Mouse (Mus musculus) lung, postnatal 36 days (tissue): ENCODE data around the gene Ralgapa1.
A peak's percentile ranks its signal among the peaks of the same experiment; 100 is the strongest.
"Not testable (repeated sequence)": the region's sequence is repeated elsewhere in the genome, so short reads cannot be mapped to it uniquely, and the experiment has no call there.

Experiments
- DNase-seq: peaks from one replicate; pipeline ENCODE4 v3.0.0; 2022; ENCODE audit warnings: mixed read lengths

Ralgapa1 gene

DNA sequence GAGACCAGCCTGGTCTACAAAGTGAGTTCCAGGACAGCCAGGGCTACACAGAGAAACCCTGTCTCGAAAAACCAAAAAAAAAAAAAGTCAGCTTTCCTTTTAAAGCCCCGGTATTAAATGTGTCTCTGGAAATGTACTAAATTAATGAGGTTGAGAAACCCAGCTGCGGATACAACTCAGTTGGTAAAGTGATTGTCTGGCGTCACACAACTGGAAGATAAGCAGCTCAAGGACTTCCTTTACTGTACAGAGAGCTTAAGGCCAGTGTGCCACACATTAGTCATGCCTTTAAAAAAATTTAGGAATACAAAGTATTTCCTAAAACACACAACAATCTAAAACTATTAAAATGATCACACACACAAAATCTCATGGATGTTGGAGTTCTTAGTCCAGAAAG, 22.2 kb downstream of the Ralgapa1 start:
- DNase-seq: no peak

DNA sequence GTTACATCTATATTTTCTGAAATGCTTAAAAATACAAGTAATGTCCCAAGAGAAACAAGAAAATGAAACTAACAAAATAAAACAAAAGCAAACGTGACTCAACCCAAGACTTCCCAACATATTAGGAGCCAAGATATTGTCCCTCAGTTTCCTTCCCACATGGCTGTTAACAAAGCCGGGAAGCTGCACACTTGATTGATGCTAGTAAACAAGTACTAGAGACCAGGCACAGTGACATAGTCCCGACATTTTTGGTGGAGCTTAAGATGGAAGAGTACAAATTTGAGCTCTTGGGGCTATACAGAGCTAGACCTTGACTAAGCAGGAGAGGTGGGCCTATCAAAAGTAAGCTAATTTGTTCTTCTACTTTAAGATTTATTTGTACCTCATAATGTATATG, 23.9 kb downstream of the Ralgapa1 start:
- no peak for DNase-seq

DNA sequence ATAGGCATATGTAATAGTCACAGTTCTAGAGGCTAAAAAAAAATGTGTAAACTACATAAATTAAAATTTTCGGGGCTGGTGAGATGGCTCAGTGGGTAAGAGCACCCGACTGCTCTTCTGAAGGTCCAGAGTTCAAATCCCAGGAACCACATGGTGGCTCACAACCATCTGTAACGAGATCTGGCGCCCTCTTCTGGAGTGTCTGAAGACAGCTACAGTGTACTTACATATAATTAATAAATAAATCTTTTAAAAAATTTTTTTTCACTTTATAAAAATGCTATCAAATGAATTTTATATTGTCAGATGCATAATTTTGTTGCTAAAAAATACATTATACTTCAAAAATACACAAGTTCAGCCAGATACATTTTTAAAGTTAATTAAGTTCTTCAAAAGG, 26.5 kb downstream of the Ralgapa1 start:
- DNase-seq: not testable (repeated sequence)

DNA sequence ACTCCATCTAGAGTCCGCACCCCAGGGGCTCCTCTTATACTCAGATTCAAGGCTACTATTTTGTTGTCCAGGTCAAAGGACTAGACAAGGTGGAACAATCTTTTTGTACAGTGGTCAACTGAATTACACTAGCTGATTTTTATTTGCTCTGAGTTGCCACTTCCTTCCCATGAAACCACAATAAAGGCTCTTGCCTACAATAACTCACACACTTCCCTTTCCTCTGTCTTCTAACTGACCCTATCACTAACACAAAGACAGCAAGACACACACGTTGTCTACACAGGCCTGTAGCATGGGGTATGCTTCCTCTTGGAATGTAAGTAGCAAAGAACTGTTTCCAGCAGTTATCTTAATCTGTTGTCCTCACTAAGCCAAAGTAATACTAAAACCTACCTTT, 35.7 kb downstream of the Ralgapa1 start:
- DNase-seq: no peak

DNA sequence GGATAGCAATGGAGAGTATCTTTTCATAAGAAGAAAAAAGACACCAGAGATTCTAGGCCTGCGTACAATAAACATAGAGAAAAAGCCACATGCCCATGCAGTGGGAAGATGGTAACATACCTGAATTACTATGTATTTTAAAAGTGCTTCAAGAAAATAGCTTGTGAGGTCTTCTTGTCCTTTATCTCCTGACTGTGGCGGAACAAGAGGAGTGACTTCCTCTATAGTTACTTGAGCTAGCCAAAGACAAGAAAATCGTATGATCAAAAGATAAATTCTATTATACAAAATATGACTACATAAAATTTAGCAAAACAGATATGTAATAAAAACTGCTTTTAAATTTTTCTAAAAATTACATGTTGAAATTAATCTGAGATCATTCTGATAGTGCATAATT, 38.3 kb downstream of the Ralgapa1 start:
- DNase-seq: no peak

DNA sequence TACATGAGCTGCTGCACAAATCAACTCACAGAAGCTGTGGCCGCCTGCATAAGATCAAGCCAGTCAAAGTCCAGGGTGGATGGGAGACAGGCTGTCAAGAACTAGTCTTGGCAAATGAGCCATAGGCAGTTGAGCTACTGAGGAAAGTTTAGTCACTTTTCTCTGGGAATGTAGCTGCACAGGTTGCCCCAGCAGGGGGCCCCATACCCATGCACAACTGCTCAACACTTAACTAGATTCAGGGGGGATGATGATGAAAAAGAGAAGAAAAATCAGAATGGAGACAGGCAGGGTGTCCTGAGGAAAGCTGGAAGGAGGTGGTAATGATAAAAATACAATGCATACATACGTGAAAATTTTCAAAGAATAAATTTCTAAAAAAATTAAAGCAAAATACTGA, 42.7 kb downstream of the Ralgapa1 start:
- peak; percentile 51 for DNase-seq

DNA sequence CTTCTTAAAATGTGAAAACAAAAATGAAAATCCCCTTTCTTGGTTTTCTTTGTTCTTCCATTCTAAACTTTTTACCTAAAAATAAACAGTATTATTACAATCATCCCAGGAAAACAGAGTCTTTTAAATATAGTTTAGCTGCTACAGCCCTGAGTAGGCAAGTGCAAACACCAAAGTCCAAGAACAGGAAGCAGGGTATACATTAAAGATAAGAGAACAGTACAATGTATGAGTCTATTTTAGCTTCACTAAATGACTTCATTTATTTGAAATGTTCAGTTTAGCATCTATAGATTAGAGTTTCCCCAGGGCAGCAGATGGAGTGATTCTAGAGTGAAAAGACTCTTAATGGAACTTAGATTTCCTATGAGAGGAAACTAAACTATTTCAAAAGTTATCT, 43.6 kb downstream of the Ralgapa1 start:
- no peak for DNase-seq

DNA sequence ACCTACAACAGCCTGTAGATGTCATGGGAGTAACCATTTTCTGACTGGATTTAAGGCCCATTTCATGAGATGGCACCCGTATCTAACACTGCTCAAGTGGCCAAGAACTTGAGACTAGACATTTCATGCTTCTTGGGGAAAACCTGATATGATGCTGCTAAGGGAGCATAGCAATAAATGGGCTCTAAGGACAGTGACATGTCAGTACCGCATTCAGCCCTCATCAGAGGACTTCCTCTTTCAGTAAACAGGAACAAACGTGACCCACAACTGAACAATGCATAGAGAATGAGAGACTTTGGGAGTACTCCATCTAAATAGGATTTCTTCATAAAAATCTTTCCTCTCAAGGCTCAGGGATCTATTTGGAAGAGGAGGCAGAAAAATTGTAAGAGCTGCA, 46.7 kb downstream of the Ralgapa1 start:
- DNase-seq: no peak

DNA sequence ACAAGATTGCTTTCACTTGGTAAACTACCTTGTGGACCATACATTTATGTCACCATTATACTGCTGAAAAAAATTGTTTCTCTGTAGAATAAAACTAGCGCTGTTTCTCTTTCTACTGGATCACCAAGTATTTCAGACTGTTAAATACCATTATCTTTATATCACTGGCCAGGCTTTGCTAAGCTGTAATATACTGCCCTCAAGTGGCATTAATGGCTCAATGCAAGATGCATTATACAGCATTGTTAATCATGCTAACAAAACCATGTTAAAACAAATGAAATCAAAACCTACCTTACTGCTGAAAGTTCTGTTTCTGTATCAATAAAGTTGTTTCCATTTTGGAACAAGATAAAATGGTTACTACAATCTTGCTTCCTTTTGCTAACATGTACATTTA, 100.6 kb downstream of the Ralgapa1 start:
- DNase-seq: peak; percentile 46

DNA sequence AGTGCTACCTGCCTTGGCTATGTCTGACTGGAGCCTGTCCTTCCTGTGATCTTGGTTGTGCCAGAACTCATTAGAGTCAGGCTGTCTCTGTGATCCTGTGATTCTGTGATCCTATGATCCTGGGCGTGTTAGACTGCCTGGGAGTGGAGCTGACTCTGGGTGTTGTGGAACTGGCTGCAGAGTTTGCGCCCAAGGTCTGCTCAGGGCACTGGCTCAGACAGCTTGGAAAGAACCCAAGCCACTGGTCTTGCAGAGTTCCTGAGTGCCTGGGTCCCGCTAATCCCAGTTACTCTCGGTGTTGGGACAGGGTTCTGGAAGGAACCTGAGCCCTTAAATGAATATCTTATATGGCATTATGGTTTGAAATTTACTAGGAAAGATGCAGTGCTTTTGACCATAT, 115.1 kb downstream of the Ralgapa1 start:
- DNase-seq: no peak

DNA sequence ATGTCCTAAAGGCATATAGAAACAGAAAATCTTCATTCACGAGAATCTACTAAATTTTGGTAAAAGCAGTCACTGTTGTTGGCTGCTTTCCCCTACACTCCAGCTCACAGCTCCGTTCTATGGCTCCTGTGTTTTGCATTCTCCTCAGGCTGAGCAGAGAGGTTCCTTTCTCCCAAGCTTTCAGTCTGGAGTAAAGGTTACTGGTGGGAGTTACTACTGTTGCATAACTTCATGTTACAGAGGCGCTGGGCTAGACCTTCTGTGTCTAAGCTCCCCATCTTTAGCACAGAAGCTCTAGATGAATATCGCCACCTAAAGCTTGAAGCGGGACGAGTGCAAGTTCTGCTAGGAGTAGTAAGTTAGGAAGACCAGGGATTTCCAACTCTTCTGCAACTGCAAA, 154.3 kb downstream of the Ralgapa1 start:
- DNase-seq: peak; percentile 6

DNA sequence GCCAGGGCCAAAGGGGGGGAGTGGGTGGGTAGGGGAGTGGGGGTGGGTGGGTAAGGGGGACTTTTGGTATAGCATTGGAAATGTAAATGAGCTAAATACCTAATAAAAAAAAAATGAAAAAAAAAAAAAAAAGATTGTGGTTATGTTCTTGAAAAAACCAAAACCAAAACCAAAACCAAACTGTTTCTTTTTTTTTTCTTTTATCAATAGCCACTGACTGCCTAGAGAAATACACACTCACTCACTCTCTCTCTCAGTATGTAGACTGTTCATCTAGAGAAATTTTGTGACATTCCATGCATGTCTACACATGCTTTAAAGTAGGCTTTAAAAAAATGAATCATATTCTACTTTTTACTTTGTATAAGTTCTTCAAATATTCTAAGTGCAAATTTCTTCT, 157.8 kb downstream of the Ralgapa1 start:
- not testable (repeated sequence) for DNase-seq

DNA sequence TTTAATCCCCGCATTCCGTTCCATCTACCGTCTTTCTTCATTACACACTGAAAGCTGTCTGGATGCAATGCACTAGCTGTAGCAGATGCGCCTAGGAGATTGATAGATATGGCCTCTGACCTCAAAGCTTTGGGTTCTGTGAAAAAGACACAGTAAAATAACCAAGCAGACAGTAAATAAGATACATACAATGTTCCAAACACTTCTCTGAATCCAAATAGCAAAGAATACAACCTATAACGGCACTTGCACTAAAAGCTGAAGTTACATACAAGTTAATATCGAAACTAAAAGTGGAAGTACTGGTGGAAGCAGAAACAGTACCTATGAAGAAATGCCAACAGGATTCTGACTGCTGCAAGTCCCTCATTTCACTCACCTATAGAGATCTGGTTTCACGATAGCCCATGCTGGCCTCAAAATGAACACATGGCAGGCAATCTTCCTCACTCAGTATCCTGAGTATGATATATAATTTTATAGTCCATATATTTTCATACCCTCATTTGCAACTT, 172.9 kb downstream of the Ralgapa1 start:
- DNase-seq: no peak

DNA sequence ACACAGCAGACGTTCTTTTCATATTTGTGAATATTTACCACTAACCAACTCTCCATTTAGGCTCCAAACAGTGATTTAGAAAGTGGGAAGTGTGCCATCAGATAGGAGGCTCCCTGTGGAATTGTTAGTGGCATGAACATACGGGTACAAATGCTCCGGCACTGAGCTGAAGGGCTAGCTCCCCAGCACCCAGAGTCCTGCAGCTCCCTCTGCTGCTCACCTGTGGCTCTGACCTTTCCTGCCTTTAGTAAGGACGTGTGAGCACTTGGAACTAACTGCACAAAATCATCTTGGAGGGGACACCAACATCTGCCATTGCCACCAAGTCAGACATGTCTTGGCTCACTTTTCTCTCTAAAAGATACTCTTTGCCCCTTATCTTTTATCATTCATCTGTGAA, 194.3 kb downstream of the Ralgapa1 start:
- peak; percentile 29 for DNase-seq

DNA sequence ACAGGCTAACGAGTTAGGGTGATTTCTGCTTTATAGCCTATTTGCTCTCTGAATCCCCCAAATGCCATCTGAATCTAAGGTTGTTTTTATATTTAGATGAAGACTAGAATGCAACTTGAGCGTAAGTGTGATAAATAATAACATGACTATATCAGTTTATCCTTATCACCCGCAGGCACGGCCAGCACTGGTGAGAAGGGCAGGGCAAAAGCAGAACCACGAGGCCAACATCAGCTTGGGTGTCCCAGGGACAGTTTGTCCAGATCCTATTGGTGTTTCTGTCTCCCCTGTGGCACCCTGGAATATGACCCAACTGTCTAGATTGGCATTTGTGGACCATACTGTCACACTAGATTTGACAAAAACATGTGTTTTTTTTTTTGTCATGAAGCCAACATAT, 197.7 kb downstream of the Ralgapa1 start:
- DNase-seq: no peak

DNA sequence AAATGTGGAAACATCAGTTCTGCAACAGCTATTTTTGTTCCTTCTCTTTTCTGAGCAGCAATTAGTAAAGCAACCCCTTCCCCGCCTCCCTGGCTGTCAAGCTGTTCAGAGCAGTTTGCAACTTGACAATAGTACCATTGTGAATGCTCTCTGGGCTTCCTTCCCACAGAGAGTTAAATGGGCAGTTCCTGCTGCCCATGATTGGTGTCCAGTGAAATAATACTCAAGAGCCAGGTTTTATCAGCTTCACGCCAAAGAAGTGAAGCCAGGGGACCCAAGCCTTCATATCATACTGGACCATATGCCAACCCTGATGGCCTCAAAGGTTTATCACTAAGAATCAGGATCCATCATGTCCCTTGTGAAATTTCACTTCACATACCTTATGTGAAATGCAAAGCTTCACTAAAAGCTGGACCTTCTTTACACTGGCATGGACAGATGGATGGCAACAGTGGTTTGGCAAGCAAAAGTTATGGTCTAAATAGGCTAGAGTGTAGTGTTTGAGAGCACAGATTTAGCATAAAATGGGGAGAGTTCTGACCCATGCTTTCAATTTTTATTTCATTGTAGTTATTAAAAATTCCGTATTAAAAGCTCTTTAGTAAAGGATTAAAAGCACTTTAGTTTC, 198.2 kb downstream of the Ralgapa1 start:
- no peak for DNase-seq

DNA sequence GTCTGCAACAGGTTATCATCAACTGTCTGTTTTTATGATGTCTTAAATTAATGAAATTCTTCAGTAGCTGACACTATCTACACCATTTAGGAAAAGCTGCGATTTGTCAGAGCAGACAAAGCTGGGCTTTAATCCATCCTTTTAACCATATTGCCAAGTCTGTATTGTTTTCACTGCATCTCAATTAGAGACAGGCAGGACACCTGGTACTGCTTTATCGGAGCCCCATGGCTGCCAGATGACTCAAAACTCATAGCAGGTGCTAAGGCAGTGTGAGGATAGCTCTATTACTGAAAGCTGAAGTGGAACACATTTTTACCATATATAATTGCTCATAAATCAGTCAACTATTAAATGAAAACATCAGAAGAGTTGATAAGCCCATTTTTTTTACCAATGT, 200.6 kb downstream of the Ralgapa1 start:
- DNase-seq: no peak

DNA sequence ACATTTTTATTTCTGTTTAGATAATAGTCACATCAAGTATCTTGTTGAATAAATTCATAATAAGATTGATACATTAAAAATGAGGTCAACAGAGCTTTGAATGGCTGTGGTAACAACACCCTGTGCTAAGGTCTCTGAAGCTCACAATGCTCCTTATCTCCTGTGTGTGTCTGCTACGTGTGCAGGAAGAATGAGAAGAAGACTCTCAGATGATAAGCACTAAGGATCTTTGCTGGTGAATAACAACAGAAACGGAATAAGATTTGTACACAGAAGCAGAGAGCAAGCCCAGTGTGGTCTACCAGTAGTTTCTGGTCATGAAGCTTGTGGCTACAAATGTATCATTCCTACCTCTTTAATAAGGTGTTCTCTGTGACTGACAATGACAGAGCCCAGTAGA, 210.2 kb downstream of the Ralgapa1 start:
- DNase-seq: no peak

DNA sequence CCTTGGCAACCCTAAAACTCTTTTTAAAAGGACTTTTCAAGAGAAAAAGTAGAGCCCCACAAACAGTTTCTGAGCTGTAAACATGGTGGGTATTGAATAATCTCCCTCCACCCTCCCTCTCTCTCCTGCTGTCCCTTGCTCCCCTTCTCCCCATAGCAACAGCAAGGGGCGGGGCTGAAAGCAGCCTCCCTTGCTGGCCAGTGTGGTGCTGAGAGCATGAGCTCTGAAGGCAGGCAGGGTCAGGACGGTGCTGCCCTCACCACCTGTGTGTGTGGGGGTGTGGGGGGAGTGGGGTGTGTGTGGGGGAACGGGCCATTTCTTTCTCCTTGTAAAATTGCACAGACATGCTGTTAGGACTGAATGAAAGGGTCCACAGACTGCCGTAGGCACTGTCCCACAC, 213.1 kb downstream of the Ralgapa1 start:
- no peak for DNase-seq

DNA sequence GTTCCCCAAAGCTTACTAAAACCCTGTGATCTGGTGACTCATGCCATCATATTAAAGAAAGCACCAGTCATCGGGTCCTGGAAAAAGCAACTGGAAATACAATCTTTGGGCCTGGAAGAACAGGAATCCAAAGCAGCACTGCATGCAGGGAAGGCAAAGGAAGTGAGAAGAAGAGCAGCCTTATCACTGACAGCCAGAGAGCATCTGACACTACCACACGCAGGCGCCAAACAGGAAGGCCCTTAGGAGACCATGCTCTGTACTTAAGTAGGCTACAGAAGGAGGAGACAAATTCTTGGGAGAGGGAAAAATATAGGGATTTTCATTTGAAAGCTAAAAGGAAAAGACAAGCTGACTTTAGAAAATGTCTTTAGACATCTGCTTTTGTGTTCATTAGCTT, 216.6 kb downstream of the Ralgapa1 start:
- no peak for DNase-seq

DNA sequence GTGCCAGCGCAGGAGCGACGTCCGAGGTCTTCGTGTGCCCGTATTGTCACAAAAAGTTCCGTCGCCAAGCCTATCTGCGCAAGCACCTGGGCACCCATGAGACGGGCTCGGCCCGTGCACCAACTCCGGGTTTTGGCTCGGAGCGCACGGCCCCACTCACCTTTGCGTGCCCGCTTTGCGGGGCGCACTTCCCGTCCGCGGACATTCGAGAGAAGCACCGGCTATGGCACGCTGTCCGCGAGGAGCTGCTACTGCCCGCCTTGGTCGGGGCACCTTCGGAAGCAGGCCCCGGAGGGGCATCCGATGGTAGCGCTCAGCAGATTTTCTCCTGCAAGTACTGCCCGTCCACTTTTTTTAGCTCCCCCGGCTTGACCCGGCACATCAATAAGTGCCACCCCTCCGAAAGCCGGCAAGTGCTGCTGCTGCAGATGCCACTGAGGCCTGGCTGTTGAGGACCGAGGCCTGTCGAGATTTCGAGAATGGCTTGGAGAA, 220.4 kb downstream of the Ralgapa1 start:
- no peak for DNase-seq

DNA sequence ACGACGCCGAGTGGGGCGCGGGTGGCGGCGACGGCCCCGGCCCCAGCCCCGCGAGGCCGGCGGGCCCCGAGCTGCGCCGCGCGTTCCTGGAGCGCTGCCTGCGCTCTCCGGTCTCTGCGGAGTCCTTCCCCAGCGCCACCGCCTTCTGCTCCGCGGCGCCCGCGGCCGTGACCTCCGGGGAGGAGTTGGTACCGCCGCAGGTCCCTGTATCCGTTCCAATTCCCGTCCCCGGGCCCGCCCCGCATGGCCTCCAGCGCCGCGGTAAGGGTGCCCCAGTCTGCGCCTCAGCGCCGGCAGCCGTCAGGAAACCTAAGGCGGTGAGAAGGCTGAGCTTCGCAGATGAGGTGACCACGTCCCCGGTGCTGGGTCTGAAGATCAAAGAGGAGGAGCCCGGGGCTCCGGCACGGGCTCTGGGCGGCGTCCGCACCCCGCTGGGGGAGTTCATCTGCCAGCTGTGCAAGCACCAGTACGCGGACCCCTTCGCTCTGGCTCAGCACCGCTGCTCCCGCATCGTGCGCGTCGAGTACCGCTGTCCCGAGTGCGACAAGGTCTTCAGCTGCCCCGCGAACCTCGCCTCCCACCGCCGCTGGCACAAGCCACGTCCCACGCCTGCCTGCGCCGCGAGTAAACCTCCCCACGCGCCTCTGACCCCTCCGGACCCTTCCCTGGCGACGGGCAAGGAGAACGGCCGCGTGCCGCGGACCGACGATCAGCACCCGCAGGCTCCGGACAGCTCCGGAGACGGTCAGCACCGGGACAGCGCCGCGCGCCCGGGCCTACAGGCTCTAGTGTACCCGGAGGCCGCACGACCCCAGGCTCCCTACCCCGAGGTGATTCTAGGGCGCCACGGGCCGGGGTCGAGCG, 221.1 kb downstream of the Ralgapa1 start:
- DNase-seq: peak; percentile 51

DNA sequence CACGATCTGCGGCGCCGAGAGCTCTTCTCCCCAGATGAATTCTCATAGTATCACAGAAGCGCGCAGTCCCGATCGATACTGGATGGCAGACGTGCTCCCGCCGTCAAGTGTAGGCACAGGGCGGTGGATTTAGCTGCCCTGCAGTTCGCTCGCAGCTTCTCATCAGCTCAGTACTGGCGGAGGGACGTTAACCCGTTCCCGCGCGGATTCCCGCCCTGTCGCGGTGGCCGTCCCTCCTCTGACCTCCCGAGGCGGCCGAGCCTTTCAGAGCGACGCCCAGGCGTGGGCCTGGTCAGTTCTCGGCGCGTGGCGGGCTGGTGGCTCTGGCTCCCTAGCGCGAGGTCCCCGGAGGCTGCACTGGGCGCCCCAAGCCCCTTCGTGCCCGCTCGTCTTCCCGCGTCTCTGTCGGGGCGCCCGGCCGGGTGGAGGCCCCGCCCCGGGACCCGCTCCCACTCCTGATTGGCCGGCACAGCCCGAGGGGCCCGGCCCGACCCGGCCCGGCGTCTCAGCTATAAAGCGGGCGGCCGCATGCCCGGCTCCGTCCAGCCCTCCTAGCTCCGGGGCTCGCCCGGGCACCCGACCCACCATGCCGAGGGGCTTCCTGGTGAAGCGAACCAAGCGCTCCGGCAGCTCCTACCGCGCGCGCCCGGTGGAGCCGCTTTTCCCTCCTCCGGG, 221.9 kb downstream of the Ralgapa1 start, which contains the start of gene Insm2:
Insm2 (plus strand) TSS at position 541 of the 675 bp plus-strand sequence.
- DNase-seq: no peak

DNA sequence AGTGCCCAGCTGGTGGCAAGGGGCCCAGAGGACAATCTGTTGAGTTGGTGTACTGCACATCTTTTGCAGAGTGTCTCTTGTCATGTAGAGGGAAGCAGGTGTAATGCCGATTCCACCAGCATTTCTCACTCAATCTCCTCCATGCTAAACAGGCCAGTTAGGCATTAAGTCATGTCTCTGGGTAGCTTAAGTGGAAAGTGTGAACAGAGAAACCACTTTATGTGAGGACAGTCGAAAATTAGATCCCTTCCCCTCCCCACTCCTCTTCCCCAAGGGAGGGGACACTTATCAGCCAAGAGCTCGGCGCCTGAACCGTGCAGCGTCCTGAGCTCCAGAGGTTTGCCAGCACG, 222.5 kb downstream of the Ralgapa1 start:
- DNase-seq: no peak
